Mouse (Mus musculus): Measurements from ENCODE around the gene Draxin.

DNA sequence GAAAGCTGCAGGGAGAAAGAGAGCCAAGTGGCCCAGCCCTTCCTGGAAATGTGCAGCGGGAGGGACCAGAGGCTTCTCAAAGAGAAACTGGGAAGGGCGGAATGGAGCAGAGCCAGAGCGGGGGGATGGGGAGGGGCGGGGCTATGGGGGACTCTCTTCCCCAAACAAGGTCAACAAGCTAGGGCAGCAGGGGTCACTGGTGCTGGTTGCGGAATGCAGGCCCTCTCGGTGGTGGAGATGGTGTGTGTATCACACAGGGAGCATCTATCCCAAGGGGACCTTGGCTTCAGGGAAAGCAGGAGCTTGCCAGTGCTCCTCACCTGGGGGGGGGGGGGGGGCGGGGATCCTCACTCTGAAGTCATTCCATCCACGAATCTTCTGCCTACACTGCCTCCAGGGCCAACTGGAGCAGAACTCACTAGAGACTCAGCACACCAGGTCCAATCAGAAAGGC lies 46.2 kb downstream of the Draxin start:
- TF ChIP-seq CTCF (IDR thresholded peaks at IDR 0.05; ENCODE audit: extremely low read depth, insufficient read depth, insufficient read length, insufficient replicate concordance) (no peak), POLR2A (IDR thresholded peaks at IDR 0.05; ENCODE audit: low read depth, low read length) (no peak)
